12 mouse cellular contexts compared by ENCODE assay signal in the genomic region with DNA sequence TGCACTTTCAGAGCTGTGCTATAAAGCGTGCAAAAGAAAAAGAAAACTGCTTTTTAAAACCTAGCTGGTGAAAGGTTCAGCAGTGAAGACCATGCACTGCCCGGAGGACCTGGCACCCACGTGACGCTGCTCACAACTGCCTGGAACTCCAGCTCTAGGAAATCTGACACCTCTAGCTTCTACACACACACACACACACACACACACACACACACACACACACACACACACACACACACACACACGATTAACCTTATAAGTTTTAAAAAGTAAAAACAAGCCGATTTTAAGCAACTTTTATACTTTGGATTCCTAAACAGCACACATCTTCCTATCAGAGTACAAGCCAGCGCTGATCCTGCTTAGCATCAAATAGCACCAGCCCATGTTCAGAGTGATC. TPM values are rescaled to one million over a fixed set of nuclear protein-coding genes. Genes with fewer than 3 reads are reported as not detected.
A peak's percentile ranks its signal among the peaks of the same experiment; 100 is the strongest.
DNase-seq lines count a peak whose midpoint lies in the region; ATAC-seq and TF ChIP-seq lines count a peak whose summit lies in the region.
"Had no signal": no experiment of that assay in that cellular context is flagged by ENCODE, and none has a peak within 500 bp of the region (broad histone marks: within the 10 kb centered on the region; RNA-seq: fewer than 3 reads in every experiment).

No protein-coding gene starts in this region.

- H3K9me3 ChIP-seq in heart, postnatal 0 days (replicated peaks; ENCODE audit: control insufficient read depth, low read length) = no peaks in the 10 kb centered on the region
- H3K9me3 ChIP-seq in limb, embryonic 12.5 days = no peaks in the 10 kb centered on the region
- no peaks in the 10 kb centered on the region for H3K9me3 ChIP-seq in forebrain, postnatal 0 days (ENCODE audit: low read length)
- H3K9me3 ChIP-seq: midbrain, embryonic 10.5 days; neural tube, embryonic 15.5 days had no signal

- H3K4me3 ChIP-seq in heart, postnatal 0 days (ENCODE audit: low read depth, low read length) = no peak overlapping the region
- no peak overlapping the region for H3K4me3 ChIP-seq in limb, embryonic 12.5 days (replicated peaks)
- no peak overlapping the region for H3K4me3 ChIP-seq in forebrain, postnatal 0 days (ENCODE audit: low read depth, low read length)
- H3K4me3 ChIP-seq: midbrain, embryonic 10.5 days; neural tube, embryonic 15.5 days had no signal

- WGBS in heart, postnatal 0 days = 16% methylated on average over 7 of the region's 7 CpGs
- 31% methylated on average over 7 of the region's 7 CpGs for WGBS in limb, embryonic 12.5 days
- 66% methylated on average over 7 of the region's 7 CpGs for WGBS in forebrain, postnatal 0 days

- no peak for TF ChIP-seq CTCF in heart, postnatal 0 days (IDR thresholded peaks at IDR 0.05; ENCODE audit: low read depth)
- no peak for TF ChIP-seq CTCF in forebrain, postnatal 0 days (IDR thresholded peaks at IDR 0.05; ENCODE audit: low read depth)

- peaks cover 22% of the 10 kb centered on the region for H3K36me3 ChIP-seq in heart, postnatal 0 days (replicated peaks; ENCODE audit: control insufficient read depth, insufficient read depth, low read length)
- peaks cover 25% of the 10 kb centered on the region for H3K36me3 ChIP-seq in limb, embryonic 12.5 days
- H3K36me3 ChIP-seq in forebrain, postnatal 0 days (ENCODE audit: insufficient read depth) = no peaks in the 10 kb centered on the region
- H3K36me3 ChIP-seq: neural tube, embryonic 15.5 days had no signal

- no peaks in the 10 kb centered on the region for H3K27me3 ChIP-seq in heart, postnatal 0 days (ENCODE audit: control insufficient read depth, insufficient read depth, low read length)
- H3K27me3 ChIP-seq in limb, embryonic 12.5 days = no peaks in the 10 kb centered on the region
- no peaks in the 10 kb centered on the region for H3K27me3 ChIP-seq in forebrain, postnatal 0 days (ENCODE audit: insufficient read depth, low read length)
- H3K27me3 ChIP-seq: neural tube, embryonic 15.5 days had no signal

- TF ChIP-seq EP300 in heart, postnatal 0 days (IDR thresholded peaks at IDR 0.05; ENCODE audit: low read depth) = no peak

- 0 out of 2 replicates have a peak overlapping the region, but pooled peaks have one; percentile 11 for H3K4me2 ChIP-seq in heart, postnatal 0 days (ENCODE audit: low read depth, low read length)
- H3K4me2 ChIP-seq in limb, embryonic 12.5 days = peak overlapping the region; percentile 30; the same call in 1 of the 2 replicates
- H3K4me2 ChIP-seq in forebrain, postnatal 0 days (ENCODE audit: low read depth) = no peak overlapping the region
- H3K4me2 ChIP-seq: neural tube, embryonic 15.5 days had no signal

- peaks cover 31% of the 10 kb centered on the region for H3K4me1 ChIP-seq in heart, postnatal 0 days (ENCODE audit: control insufficient read depth, insufficient read depth)
- peaks cover 43% of the 10 kb centered on the region for H3K4me1 ChIP-seq in limb, embryonic 12.5 days (replicated peaks)
- no peaks in the 10 kb centered on the region for H3K4me1 ChIP-seq in forebrain, postnatal 0 days (ENCODE audit: insufficient read depth)
- H3K4me1 ChIP-seq: neural tube, embryonic 15.5 days had no signal

- peak; percentile 55 for DNase-seq in kidney, adult 11 months
- no peak for DNase-seq in kidney, adult 9 months
- peak; percentile 58 for DNase-seq in embryo, embryonic 11 days
- peak; percentile 60 for DNase-seq in heart, postnatal 0 days (ENCODE audit: low spot score)
- no peak for DNase-seq in right cerebral cortex, adult 18-20 months
- DNase-seq in forebrain, postnatal 0 days = no peak
- no peak for DNase-seq in left cerebral cortex, postnatal 4 days
- DNase-seq: cerebellum, adult 2 months had no signal

- H3K9ac ChIP-seq in heart, postnatal 0 days (replicated peaks; ENCODE audit: low read depth, low read length) = no peak overlapping the region
- no peak overlapping the region for H3K9ac ChIP-seq in limb, embryonic 12.5 days (replicated peaks)
- H3K9ac ChIP-seq in forebrain, postnatal 0 days = no peak overlapping the region
- H3K9ac ChIP-seq: neural tube, embryonic 15.5 days had no signal

- intact Hi-C loops in left cerebral cortex, postnatal 4 days (cut with DNase I) = no loop called here

- no peak for ATAC-seq in heart, postnatal 0 days (ENCODE audit: insufficient read depth, low read depth)
- ATAC-seq in limb, embryonic 12.5 days (ENCODE audit: insufficient number of reproducible peaks, insufficient read depth, low FRiP score, low TSS enrichment, low read depth) = peak; percentile 72
- no peak for ATAC-seq in forebrain, postnatal 0 days
- ATAC-seq: forebrain, embryonic 16.5 days had no signal

- H3K27ac ChIP-seq in heart, postnatal 0 days (ENCODE audit: low read depth) = peak overlapping the region; percentile 65
- H3K27ac ChIP-seq in limb, embryonic 12.5 days = peak overlapping the region; percentile 84
- H3K27ac ChIP-seq in forebrain, postnatal 0 days (ENCODE audit: low read depth, low read length) = no peak overlapping the region
- H3K27ac ChIP-seq: midbrain, embryonic 10.5 days; neural tube, embryonic 15.5 days had no signal

RNA-seq across cellular contexts. Expression of a gene that starts 22.4 kb away (rescaled TPM):
- 26.0 and 33.9 TPM in 2 replicates for total RNA-seq in heart, postnatal 0 days (2014; rRNA removed; ENCODE audit: low replicate concordance)
- polyA plus RNA-seq in heart, postnatal 0 days (2015; fragmentation: Nextera tagmentation; extraction: Ambion mirVana) = 93.6 and 102 TPM in 2 replicates
- polyA plus RNA-seq in limb, embryonic 12.5 days (2016; fragmentation: Nextera tagmentation; extraction: Ambion mirVana) = 393 and 427 TPM in 2 replicates
- total RNA-seq in forebrain, postnatal 0 days (2014; rRNA removed) = 85.7 and 107 TPM in 2 replicates
- polyA plus RNA-seq in forebrain, postnatal 0 days (2015; fragmentation: Nextera tagmentation; extraction: Ambion mirVana) = 101 and 132 TPM in 2 replicates
- 100 to 1,000 TPM; 456 to 465 TPM for total RNA-seq in left cerebral cortex, postnatal 4 days (2021)

RNA-seq across cellular contexts. Expression of a gene that starts 23.0 kb away (rescaled TPM):
- 47.1 and 55.2 TPM in 2 replicates for total RNA-seq in heart, postnatal 0 days (2014; rRNA removed; ENCODE audit: low replicate concordance)
- 50.1 and 50.4 TPM in 2 replicates for polyA plus RNA-seq in heart, postnatal 0 days (2015; fragmentation: Nextera tagmentation; extraction: Ambion mirVana)
- 31.3 and 31.8 TPM in 2 replicates for polyA plus RNA-seq in limb, embryonic 12.5 days (2016; fragmentation: Nextera tagmentation; extraction: Ambion mirVana)
- total RNA-seq in forebrain, postnatal 0 days (2014; rRNA removed) = 7.6 and 7.7 TPM in 2 replicates
- polyA plus RNA-seq in forebrain, postnatal 0 days (2015; fragmentation: Nextera tagmentation; extraction: Ambion mirVana) = 12.6 and 14.1 TPM in 2 replicates
- total RNA-seq in left cerebral cortex, postnatal 4 days (2021) = 1 to 10 TPM; 8.8 to 9.2 TPM

Comparison
In these comparisons a context has a peak if more than half of its experiments do, and no peak if none do; other contexts are left out.
1. DNase-seq: peak in kidney, adult 11 months (single experiment), embryo, embryonic 11 days (single experiment) and heart, postnatal 0 days (single experiment); none in kidney, adult 9 months (single experiment), right cerebral cortex, adult 18-20 months (single experiment), forebrain, postnatal 0 days (single experiment) and left cerebral cortex, postnatal 4 days (single experiment).